Mouse (Mus musculus): ENCODE measurements around the gene Traf3. TPM values are rescaled to one million over a fixed set of nuclear protein-coding genes. Genes with fewer than 3 reads are reported as not detected.

Gene Traf3
- polyA plus RNA-seq, 1 experiment = 28.5 TPM

DNA sequence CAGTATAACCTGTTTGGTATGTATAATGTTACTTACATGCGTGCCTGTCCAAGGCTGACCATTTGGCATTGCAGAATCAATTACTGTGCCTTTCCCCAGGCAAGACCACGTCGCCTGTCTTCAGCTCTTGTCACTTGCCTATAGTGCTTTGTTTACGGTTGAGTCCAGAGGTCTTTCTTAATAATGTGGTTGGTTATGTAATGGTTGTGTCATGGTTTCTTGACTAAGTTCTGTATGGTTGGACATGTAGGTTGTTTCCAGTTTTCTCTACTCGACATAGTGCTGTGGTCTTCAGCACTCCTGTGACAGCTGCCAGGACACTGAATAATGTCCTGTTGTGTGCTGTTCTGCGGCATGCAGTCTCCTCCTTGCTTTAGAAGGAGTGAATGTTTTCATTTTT lies 26.6 kb downstream of the Traf3 start:
- no peak for DNase-seq (ENCODE audit: extremely low spot score in 1 of 2, low spot score in 1 of 2)

DNA sequence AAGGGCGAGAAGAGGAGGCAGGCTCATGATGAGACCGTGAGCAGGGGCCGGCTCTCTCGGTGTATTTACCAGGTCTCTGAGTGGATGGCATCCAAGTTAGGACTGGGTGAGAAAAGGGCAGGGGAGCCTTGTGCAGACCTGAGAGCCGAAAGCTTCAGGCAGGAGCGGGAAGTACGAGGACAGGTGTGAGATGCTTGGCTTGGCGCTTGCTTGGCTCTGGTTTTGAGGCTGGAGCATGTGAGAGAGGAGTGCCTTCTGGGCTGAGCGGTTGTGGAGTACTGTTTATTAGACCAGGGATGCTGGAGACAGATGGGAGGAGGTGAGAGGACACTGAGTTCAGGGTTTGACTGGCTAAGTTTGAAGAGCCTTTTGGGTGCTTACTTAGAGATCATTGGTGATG lies 27.2 kb downstream of the Traf3 start:
- DNase-seq (ENCODE audit: extremely low spot score in 1 of 2, low spot score in 1 of 2) = no peak

DNA sequence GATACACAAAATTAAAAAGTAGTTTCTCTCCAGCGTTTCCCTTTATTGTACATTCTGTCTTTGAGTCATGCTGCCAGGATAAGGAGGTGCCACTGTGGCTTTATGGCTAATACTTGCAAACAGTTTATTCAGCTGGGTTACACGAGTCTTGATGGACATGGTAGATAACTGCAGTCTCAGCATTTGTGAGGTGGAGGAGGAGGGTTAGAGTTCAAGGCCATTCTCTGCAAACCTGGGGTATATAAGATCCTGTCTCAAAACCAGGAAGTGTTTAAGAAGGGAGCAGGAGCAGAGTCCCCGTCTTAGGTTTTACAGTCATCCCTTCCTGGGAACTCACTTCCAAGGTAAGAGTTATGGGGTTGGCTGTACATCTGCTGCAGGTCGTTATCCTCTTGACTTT lies 30.4 kb downstream of the Traf3 start:
- DNase-seq (ENCODE audit: extremely low spot score in 1 of 2, low spot score in 1 of 2) = no peak

DNA sequence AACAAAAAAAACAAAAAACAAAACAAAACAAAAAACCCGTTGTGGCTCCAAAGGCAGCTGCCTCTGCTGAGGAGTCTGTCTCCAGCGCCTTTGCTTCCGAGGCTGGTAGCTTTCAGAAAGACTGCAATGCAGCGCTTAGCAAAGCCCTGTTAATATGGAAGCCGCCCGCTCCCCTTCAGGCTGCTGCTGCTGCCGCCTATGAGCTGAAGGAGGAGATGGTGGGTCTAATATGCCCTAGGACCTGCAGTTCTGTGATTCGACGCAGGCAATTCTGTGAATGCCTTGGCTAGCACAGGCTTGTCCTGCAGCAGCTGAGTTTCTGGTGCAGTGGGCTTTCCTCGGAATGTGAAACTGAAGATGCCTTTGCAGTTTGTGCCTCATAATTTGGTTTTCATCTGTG lies 36.9 kb downstream of the Traf3 start:
- DNase-seq (ENCODE audit: extremely low spot score in 1 of 2, low spot score in 1 of 2) = peak in 1 of 2 experiments; percentile 44

DNA sequence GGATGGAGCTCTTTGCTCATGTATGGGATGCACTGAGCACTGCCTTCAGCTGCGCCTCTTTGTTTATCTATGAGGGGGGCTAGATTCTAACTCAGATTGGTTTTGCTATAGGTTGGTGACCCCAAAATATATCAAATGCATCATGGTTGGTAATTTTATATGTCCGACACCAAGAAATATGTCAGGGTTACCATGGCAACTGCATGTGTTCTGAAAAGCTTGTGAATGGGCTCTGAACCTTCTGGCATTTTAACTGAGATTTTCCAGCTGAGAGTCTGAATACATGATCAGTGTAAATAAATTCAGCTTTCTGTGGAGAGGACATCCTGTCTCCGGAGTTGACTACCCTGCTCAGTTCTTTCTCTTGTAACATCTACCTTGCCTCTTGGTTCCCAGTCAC lies 37.8 kb downstream of the Traf3 start:
- DNase-seq (ENCODE audit: extremely low spot score in 1 of 2, low spot score in 1 of 2) = peak; percentile 14 to 58

DNA sequence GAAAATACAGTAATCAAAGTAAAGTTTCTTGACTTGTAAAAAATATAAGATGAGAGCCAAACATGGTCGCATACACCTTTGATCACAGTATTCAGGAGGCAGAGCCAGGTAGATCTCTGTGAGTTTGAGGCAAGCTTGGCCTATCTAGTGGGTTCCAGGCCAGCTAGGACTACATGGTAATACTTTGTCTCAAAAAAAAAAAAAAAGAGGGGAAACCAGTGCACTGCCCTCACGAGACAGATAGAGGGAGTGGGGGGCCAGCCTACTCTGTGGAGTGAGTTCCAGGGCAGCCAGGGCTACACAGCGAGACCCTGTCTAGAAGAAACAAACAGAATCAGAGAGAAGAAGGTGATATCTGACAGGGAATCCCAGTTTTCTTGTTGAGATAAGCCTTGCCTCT lies 41.5 kb downstream of the Traf3 start:
- DNase-seq (ENCODE audit: extremely low spot score in 1 of 2, low spot score in 1 of 2) = no peak

DNA sequence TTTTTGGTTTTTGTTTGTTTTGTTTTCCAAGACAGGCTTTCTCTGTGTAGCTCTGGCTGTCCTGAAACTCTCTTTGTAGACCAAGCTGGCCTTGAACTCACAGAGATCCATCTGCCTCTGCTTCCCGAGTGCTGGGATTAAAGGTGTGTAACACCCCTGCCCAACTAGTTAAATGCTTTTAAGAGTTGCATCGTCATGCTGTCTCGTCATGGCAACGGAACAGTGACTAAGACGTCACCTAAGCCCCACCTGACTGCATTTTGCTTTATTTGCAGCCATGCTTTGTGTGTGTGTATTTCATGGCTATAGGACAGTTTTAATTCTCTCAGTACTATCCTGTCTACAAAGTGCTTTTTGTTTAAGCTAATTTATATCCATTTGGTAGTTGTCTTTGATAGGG lies 45.6 kb downstream of the Traf3 start:
- no peak for DNase-seq (ENCODE audit: extremely low spot score in 1 of 2, low spot score in 1 of 2)

DNA sequence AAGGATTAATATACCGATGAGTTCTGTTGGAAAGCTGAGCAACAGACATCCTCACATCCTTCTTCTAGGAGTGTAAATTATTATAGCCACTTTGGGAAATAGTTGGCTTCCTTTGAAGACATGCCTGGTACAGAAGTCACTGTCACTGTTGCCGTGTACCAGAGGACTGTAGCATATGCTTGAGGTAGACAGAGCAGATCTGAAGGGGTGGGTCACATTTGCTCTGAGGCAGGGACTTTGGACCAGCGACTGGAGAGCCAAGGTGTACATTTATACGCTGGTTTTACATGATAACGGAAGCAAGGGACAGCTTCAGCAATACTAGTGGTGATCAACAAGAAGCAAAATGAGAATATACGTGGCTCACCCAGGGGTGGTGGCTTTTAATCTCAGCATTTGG lies 52.7 kb downstream of the Traf3 start:
- no peak for DNase-seq (ENCODE audit: extremely low spot score in 1 of 2, low spot score in 1 of 2)

DNA sequence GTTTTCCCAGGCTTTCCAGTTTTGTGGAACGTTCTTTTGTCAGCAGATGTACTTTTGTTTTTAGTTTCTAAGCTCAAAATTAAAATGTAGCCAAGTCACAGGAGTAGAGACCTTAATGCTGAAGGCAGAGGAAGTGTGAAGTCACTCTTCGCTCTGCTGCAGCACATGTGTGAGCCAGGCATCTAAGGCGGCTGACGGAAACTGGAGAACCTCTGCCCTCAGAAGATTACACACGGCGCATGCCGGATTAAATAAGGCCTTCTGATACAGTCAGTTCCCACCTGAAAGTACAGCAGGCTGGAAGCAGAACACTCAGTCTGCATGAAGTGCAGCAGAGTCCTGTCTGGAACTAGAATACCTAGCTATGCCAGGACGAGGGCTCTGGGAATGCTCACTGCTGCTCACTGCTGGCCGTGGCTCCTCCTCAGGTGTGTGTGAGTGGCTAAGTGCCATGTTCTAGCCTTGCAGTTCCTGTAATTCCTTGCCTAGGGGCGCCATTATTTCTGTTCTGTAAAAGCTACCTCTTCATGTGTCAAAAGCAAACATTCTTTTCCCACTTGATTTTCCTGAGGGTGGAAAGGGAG lies 59.1 kb downstream of the Traf3 start:
- no peak for DNase-seq (ENCODE audit: extremely low spot score in 1 of 2, low spot score in 1 of 2)

DNA sequence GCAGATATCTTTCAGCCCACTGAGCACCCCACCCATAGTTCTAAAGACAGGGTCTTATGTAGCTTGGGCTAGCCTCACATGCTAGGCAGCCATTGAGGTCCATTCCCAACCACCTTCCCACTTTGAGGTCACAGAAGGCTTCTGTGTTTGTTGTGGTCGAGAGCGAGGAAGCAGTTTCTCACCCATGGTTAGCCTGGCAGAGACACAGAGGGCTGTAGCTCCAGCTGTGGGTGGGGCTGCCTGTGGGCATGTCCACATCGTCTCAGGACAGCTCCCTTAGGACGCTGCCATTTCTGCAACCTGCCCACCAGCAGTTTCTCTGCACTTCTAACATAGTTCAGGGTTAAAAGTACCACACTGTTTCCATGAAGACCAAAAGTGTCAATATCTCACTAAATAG lies 61.2 kb downstream of the Traf3 start:
- no peak for DNase-seq (ENCODE audit: extremely low spot score in 1 of 2, low spot score in 1 of 2)

DNA sequence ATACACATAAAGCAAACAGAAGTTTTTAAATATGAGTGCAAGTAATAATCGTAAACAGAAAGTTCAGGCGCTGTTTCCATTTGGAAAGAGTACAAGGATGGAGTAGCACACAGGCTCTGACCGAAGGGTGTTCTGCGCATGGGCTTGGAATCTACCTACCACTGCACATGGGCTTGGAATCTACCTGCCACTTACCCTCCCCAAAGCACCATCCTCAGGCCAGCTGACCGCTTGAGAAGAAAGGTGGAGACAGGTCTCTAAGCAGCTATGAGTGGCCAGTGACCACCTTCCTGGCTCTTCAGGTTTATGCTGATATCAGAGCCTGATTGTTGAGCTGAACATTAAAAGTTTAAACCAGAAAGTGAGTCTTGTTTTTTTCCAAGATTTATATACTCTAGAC lies 62.3 kb downstream of the Traf3 start:
- DNase-seq (ENCODE audit: extremely low spot score in 1 of 2, low spot score in 1 of 2) = no peak

DNA sequence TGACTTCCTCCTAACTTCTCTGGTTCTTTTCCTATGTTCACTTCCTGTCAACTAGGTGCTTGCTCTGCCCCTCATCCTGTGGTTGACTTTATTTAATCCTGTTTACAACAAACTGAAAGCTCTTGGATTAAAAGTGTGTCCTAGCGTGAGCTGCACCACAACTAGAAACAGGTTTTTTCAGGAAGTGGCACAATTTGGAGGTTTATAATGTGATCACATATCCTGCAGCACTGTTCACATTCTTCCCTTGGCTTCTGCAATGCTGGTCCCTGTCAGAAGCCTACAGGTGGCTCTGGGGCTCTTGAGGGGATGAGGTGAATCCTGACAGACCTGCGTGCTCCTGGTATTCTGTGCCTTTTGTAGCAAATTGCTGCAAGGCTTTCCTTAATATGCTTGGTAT lies 64.6 kb downstream of the Traf3 start:
- DNase-seq (ENCODE audit: extremely low spot score in 1 of 2, low spot score in 1 of 2) = no peak

DNA sequence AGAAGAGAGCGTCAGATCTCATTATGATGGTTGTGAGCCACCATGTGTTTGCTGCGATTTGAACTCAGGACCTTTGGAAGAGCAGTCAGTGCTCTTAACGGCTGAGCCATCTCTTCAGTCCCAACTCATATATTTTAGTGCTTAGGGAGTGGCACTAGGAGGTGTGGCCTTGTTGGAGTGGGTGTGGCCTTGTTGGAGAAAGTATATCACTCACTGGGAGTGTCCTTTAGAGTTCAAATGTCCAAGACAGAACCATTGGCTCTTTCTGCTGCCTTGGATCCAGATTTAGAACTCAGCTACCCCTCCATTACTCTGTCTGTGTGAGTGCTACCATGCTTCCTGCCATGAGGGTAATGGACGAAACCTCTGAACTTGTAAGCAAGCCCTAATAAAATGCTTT lies 67.6 kb downstream of the Traf3 start:
- no peak for DNase-seq (ENCODE audit: extremely low spot score in 1 of 2, low spot score in 1 of 2)

DNA sequence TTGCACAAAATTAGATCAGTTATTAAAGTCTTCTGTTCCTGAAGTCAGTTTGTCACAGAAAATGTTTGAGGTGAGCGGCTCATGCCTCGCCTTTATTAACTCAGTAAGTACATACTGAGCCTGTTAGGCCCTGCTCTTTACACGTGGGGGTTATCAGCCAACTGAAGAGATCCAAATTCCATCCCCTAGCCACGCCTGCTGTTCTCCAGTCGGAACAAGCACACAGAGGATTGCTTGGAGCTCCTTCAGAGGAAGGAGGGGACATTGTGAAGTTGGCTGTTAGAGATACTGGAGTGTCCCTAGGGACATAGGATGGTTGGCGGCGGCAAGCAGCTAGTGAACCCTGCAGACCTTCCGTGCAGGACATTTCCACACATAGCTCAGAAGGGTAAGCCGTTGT lies 68.2 kb downstream of the Traf3 start:
- DNase-seq (ENCODE audit: extremely low spot score in 1 of 2, low spot score in 1 of 2) = no peak

DNA sequence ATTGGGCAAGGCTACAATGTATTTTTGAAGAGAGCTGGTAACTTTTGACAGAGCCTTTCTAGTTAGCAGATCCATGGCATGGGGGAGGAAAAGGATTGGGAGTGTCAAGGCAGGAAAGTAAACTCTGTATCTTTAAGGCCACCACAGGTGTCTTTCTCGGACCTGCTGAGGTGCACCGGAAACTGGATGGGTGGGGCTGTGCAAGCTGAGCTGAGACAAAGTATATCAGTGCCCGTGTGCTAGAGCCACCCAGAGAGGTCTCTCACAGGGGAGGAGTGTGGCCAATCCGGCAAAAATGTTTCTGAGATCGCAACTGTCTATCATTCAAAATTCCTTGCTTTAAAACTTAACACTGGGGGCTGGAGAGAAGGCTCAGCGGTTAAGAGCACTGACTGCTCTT lies 69.5 kb downstream of the Traf3 start:
- DNase-seq (ENCODE audit: extremely low spot score in 1 of 2, low spot score in 1 of 2) = no peak

DNA sequence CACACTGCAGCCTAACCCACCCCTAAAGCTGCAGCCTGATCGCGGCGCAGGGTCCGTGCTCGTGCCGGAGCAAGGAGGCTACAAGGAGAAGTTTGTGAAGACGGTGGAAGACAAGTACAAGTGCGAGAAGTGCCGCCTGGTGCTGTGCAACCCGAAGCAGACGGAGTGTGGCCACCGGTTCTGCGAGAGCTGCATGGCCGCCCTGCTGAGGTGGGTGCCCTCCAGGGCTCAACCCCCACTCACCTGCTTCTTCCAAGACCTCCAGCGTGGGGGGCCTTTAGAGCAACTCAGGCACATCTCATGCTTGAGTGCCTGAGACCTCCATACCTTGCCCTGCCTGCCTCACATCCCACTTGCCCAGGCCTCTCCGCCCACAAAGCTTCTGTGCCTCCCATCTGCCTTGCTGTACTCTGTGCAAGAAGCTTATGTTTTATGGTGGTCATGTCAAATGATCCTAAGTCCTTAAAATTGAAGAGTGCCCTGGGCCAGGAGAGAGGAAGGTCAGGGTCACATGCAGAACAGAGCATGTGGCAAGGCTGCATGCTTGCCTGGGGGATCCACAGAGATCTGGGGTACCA lies 71.5 kb downstream of the Traf3 start:
- DNase-seq (ENCODE audit: extremely low spot score in 1 of 2, low spot score in 1 of 2) = peak in 1 of 2 experiments; percentile 41

DNA sequence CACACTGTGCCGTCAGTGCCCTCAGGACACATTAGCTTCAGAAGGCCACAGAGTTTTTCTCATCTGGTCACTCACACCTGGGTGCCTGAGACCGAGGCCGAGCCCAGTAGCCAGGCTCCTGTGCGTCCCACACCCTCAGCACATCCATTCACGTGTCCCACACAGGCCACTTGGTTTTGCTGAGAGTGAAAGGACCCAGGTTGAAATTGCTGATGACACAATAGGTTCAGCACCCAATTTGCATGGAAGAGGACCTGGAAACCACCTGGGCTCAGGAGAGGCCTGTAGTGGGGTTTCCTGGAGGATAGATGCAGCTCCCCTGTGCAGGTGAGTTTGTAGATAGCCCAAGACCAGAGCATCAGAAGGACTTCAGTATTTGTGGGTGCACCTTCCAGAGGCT lies 72.2 kb downstream of the Traf3 start:
- no peak for DNase-seq (ENCODE audit: extremely low spot score in 1 of 2, low spot score in 1 of 2)

DNA sequence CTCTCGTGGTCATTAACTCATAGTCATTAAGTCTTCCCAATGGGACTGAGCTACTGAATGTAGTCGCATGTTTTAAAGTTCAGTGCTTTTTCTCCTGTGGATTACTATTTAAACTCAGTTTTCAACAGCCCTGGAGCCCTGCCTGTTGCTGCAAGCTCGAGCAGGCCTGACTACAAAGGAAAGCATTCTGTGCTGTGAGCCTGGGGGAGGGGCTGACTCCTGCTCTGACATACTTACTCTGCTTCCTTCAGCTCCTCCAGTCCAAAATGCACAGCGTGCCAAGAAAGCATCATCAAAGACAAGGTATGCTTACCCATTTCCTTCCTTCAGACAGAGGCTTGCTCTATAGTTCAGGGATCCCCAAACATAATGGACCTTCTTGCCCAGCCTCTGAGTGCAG lies 72.6 kb downstream of the Traf3 start:
- peak in 1 of 2 experiments; percentile 42 for DNase-seq (ENCODE audit: extremely low spot score in 1 of 2, low spot score in 1 of 2)

DNA sequence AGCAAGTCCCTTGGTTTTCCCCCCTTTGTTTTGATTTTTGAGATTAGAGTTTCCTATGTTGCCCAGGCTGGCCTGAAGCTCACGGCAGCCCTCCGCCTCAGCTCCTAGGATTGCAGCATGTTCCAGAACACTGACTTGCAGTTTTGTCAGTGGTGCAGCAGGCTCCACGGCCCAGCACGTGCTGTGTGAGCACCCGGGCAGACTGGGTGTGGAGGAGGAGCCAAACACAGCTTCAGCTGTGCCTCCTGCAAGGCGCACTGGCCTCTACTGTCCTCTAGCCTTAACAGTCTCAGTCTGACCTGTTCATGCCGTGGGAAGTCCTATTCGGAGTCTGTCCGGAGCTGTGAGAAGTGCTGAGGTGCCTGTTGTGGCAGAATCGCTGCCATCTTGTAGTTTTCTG lies 73.8 kb downstream of the Traf3 start:
- DNase-seq (ENCODE audit: extremely low spot score in 1 of 2, low spot score in 1 of 2) = no peak

DNA sequence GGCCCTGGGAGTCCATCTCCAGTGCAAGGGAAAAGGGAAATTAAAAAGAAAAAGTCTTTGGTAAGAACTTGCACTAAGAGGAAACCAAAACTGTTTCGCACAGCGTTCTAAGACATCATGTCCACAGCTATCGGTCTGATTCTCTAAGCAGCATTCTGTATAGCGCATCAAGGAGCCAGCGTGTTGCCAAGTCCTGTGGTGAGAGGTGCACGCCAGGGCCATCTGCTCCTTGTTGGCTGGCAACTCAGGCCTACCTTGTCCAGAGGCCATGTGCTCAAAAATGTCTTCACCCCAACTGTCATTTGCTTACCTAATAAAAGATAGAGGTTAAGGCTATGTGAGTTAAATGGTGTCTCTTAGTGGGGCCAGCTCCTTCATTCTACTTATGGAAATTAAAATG lies 75.7 kb downstream of the Traf3 start:
- DNase-seq (ENCODE audit: extremely low spot score in 1 of 2, low spot score in 1 of 2) = no peak

DNA sequence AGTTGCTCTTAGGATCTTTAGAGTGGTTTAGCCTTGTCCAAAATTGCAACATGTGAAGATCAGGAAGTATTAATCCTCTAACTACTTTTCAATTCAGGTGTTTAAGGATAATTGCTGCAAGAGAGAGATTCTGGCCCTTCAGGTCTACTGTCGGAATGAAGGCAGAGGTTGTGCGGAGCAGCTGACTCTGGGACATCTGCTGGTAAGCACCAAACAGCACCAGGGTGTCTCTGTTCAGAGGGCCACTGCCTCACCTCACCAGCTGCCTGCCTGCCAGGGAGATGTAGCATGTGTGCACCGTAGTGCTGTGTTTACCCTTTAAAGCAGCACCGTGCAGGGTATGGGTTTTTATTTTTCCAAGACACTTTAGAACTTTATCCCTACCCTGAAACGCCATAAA lies 76.2 kb downstream of the Traf3 start:
- DNase-seq (ENCODE audit: extremely low spot score in 1 of 2, low spot score in 1 of 2) = no peak

DNA sequence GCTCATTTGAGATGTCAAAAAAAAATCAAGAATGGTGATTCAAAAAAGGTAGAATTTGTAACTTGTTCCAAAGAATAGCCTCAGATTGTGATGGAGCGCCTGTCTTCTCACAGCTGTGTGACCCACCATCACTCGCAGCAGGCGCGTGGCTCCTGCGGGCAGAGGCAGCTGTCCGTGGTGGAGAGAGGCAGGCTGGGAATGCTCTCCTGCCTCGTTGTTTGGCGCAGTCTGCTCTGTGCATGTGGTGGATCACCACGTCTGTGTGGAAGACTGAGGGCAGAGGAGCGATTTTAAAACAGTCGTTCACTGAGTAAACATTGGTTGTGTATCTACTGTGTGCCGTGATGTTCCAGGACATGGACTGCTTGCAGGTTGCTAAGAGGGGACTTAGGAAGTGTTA lies 77.6 kb downstream of the Traf3 start:
- no peak for DNase-seq (ENCODE audit: extremely low spot score in 1 of 2, low spot score in 1 of 2)

DNA sequence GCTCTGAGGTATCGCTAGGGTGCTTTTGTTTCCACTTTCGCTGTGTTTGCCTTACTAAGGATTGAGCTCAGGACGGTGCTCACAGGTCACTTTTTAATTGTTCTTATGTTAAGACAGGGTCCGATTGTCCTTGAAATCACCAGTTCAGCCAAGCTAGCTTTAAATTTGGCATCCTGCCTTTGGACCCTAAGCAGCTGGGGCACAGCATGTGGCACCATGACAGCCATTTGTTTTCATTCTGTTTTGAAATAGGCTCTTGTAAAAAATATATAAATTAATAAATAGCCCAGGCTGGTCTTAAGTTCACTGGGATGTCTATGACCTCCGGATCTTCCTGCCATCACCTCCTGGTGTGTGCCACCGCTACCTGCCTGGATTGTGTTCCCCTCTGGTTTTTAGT lies 78.9 kb downstream of the Traf3 start:
- no peak for DNase-seq (ENCODE audit: extremely low spot score in 1 of 2, low spot score in 1 of 2)

Data from frontal cortex, adult 2 months (tissue).